7 mouse cellular contexts compared by ENCODE assay signal in the genomic region with DNA sequence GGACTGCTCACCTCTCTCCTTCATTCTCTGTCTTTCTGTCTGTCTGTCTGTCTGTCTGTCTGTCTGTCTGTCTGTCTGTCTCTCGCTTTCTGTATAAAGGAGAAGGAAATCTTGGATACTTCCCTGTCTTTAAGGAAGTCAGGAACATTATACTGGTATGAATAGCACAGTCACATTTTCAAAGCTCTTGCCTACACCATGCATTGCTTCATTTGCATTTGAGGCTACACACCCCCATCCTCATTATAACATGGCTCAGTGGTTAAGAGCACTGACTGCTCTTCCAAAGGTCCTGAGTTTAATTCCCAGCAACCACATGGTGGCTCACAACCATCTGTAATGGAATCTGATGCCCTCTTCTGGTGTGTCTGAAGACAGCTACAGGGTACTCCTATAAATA. TPM values are rescaled to one million over a fixed set of nuclear protein-coding genes. Genes with fewer than 3 reads are reported as not detected.
"Had no signal": no experiment of that assay in that cellular context is flagged by ENCODE, and none has a peak within 500 bp of the region (broad histone marks: within the 10 kb centered on the region; RNA-seq: fewer than 3 reads in every experiment).

No protein-coding gene starts in this region.

RNA-seq across cellular contexts. Expression of gene Clnk, which starts 6.0 kb away (rescaled TPM):
- total RNA-seq: layer of hippocampus, postnatal 36 days; left cerebral cortex, postnatal 4 days had no signal
- polyA plus RNA-seq: limb, embryonic 12.5 days; lung, embryonic 14.5 days; lung, postnatal 0 days; macrophage; neural tube, embryonic 12.5 days had no signal
